ENCODE assay signal across 8 mouse cellular contexts in the genomic region with DNA sequence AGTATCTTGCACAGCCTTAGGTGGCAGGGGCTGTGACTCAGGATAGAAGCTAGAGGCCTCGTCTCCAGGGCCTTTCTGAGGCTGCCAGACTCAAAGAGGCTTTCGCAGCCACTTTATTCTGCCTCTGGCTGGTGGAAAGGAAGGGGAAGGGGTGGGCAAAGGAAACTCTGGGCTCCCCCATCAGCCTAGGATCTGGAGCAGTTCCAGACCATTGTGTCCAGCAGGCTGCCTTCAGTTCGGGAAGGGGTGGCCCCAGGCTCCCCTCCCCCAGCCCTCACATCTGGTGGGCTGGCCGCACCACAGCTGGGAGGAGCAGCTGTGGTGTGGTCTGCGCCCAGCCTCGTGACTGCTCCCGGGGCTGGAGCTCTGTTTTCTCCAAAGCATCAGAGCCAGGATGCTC. TPM values are rescaled to one million over a fixed set of nuclear protein-coding genes. Genes with fewer than 3 reads are reported as not detected.
DNase-seq lines count a peak whose midpoint lies in the region; ATAC-seq and TF ChIP-seq lines count a peak whose summit lies in the region.

No protein-coding gene starts in this region.

- H3K4me3 ChIP-seq in spleen, adult 2 months (ENCODE audit: extremely low read depth, insufficient read depth, insufficient read length) = no peak overlapping the region
- no peak overlapping the region for H3K4me3 ChIP-seq in forebrain, embryonic 13.5 days

- 38% methylated on average over 7 of the region's 7 CpGs for WGBS in spleen, adult 2 months
- WGBS in forebrain, embryonic 13.5 days = 18% methylated on average over 7 of the region's 7 CpGs

- no peak for TF ChIP-seq CTCF in spleen, adult 2 months (IDR thresholded peaks at IDR 0.05; ENCODE audit: extremely low read depth, insufficient read depth, insufficient read length, insufficient replicate concordance)

- H3K27ac ChIP-seq in spleen, adult 2 months (ENCODE audit: insufficient read depth, low read length) = peak overlapping the region; percentile 19; the same call in 1 of the 2 replicates
- H3K27ac ChIP-seq in forebrain, embryonic 13.5 days = no peak overlapping the region

- no peak for DNase-seq in spleen, adult 2 months (ENCODE audit: low read depth in 1 of 2, low spot score in 2 of 2)
- DNase-seq in spleen, postnatal 10 days (ENCODE audit: low spot score in 2 of 2) = no peak
- DNase-seq in gastrocnemius, postnatal 10 days = peak; percentile 69
- DNase-seq in kidney, adult 11 months = peak; percentile 73
- peak; percentile 74 to 85 for DNase-seq in lung, adult 18-20 months
- no peak for DNase-seq in T-cell, adult 2 months (ENCODE audit: low spot score)
- DNase-seq in right cerebral cortex, postnatal 4 days = no peak

- ATAC-seq in forebrain, embryonic 13.5 days = no peak

- no peak for TF ChIP-seq POLR2A in spleen, adult 2 months (IDR thresholded peaks at IDR 0.05; ENCODE audit: low read depth, low read length)

- peaks cover 14% of the 10 kb centered on the region for H3K4me1 ChIP-seq in spleen, adult 2 months (ENCODE audit: control insufficient read depth, insufficient read depth, insufficient read length)
- peaks cover 29% of the 10 kb centered on the region for H3K4me1 ChIP-seq in forebrain, embryonic 13.5 days

- H3K9me3 ChIP-seq in forebrain, embryonic 13.5 days (replicated peaks) = no peaks in the 10 kb centered on the region

- no peak overlapping the region for H3K4me2 ChIP-seq in forebrain, embryonic 13.5 days

- no peaks in the 10 kb centered on the region; the same call in 1 of the 2 replicates for H3K27me3 ChIP-seq in spleen, adult 2 months (ENCODE audit: control insufficient read depth, insufficient read depth, low read length)
- H3K27me3 ChIP-seq in forebrain, embryonic 13.5 days = peaks cover 20% of the 10 kb centered on the region; the same call in 1 of the 2 replicates

- no peak overlapping the region for H3K9ac ChIP-seq in forebrain, embryonic 13.5 days

- H3K36me3 ChIP-seq in spleen, adult 2 months (ENCODE audit: control insufficient read depth, insufficient read depth, low read length) = no peaks in the 10 kb centered on the region; the same call in 1 of the 2 replicates
- peaks cover 24% of the 10 kb centered on the region for H3K36me3 ChIP-seq in forebrain, embryonic 13.5 days (ENCODE audit: poor library complexity, severe bottlenecking)

RNA-seq across cellular contexts. Expression of a gene that starts 4.0 kb away (rescaled TPM):
- polyA plus RNA-seq in spleen, adult 2 months (2012; rRNA removed) = 5.6 and 6.5 TPM in 2 replicates
- total RNA-seq in gastrocnemius, postnatal 10 days (2021) = 10 to 100 TPM in 1 of 2 experiments, 1 to 10 TPM in 1; 9.0 to 11.5 TPM
- 1.3 and 1.5 TPM in 2 replicates for polyA plus RNA-seq in forebrain, embryonic 13.5 days (2015; fragmentation: Nextera tagmentation; extraction: Ambion mirVana)

RNA-seq across cellular contexts. Expression of a gene that starts 26.1 kb away (rescaled TPM):
- 50.3 and 63.8 TPM in 2 replicates for polyA plus RNA-seq in spleen, adult 2 months (2012; rRNA removed)
- total RNA-seq in gastrocnemius, postnatal 10 days (2021) = 10 to 100 TPM; 22.5 to 23.1 TPM
- 2.4 and 2.9 TPM in 2 replicates for polyA plus RNA-seq in forebrain, embryonic 13.5 days (2015; fragmentation: Nextera tagmentation; extraction: Ambion mirVana)

RNA-seq across cellular contexts. Expression of a gene that starts 54.1 kb away (rescaled TPM):
- 17.9 and 20.2 TPM in 2 replicates for polyA plus RNA-seq in spleen, adult 2 months (2012; rRNA removed)
- total RNA-seq in gastrocnemius, postnatal 10 days (2021) = 10 to 100 TPM; 21.7 to 22.4 TPM
- 14.3 and 15.8 TPM in 2 replicates for polyA plus RNA-seq in forebrain, embryonic 13.5 days (2015; fragmentation: Nextera tagmentation; extraction: Ambion mirVana)

RNA-seq across cellular contexts. Expression of a gene that starts 56.1 kb away (rescaled TPM):
- 24.5 and 29.4 TPM in 2 replicates for polyA plus RNA-seq in spleen, adult 2 months (2012; rRNA removed)
- 10 to 100 TPM; 24.4 to 27.2 TPM for total RNA-seq in gastrocnemius, postnatal 10 days (2021)
- polyA plus RNA-seq in forebrain, embryonic 13.5 days (2015; fragmentation: Nextera tagmentation; extraction: Ambion mirVana) = 81.6 and 85.1 TPM in 2 replicates

Comparison
In these comparisons a context has a peak if more than half of its experiments do, and no peak if none do; other contexts are left out.
1. DNase-seq: peak in gastrocnemius, postnatal 10 days (single experiment), kidney, adult 11 months (single experiment) and lung, adult 18-20 months (2 of 2); none in spleen, adult 2 months (0 of 2), spleen, postnatal 10 days (0 of 2), T-cell, adult 2 months (single experiment) and right cerebral cortex, postnatal 4 days (single experiment).
2. RNA of a gene that starts 26.1 kb away (polyA plus RNA-seq): 50.3 to 63.8 TPM in spleen, adult 2 months; 2.4 to 2.9 TPM in forebrain, embryonic 13.5 days; every median in the first group is over 10 times any median in the second.